Mouse (Mus musculus): ENCODE measurements at regions not wholly inside any gene's neighbourhood (a gene's known extent, or its start where the extent isn't known, plus 50 kb on each side); places are given as distances from the start of the nearest gene placed in this dataset.
A peak's percentile ranks its signal among the peaks of the same experiment; 100 is the strongest.

GRCm38 (mm10) chr7:136327281-136327680, 567.1 kb upstream of the Mgmt start:
- no peak overlapping the region for H3K27ac ChIP-seq
- H3K36me3 ChIP-seq (ENCODE audit: control insufficient read depth, insufficient read depth, low read length): no peaks in the 10 kb centered on the region
- peak; percentile 48 to 55 for DNase-seq
- no peak overlapping the region for H3K9ac ChIP-seq (ENCODE audit: low read depth, low read length)
- intact Hi-C loops (cut with DNase I): no loop called here
- TF ChIP-seq CTCF (IDR thresholded peaks at IDR 0.05) (no peak), EP300 (IDR thresholded peaks at IDR 0.05; ENCODE audit: insufficient read depth, low read depth, low read length) (no peak), POLR2A (IDR thresholded peaks at IDR 0.05; ENCODE audit: insufficient read depth, low read depth, low read length) (no peak)
- no peak overlapping the region for H3K4me3 ChIP-seq
- no peaks in the 10 kb centered on the region; the same call in 1 of the 2 replicates for H3K4me1 ChIP-seq (ENCODE audit: control insufficient read depth, insufficient read depth, low read length)
- no peaks in the 10 kb centered on the region for H3K27me3 ChIP-seq (ENCODE audit: control insufficient read depth, insufficient read depth, low read length)
- WGBS: 30% methylated on average over 4 of the region's 4 CpGs
- H3K79me2 ChIP-seq (replicated peaks; ENCODE audit: control insufficient read depth, insufficient read depth, low read length): no peaks in the 10 kb centered on the region

- no peak for TF ChIP-seq POLR2A (IDR thresholded peaks at IDR 0.05; ENCODE audit: insufficient read depth, low read depth, low read length)
- TF ChIP-seq CTCF (IDR thresholded peaks at IDR 0.05): no peak
- TF ChIP-seq EP300 (IDR thresholded peaks at IDR 0.05; ENCODE audit: insufficient read depth, low read depth, low read length): no peak
- Histone ChIP-seq H3K36me3 (ENCODE audit: control insufficient read depth, insufficient read depth, low read length) (no peaks in the 10 kb centered on the region), H3K27me3 (ENCODE audit: control insufficient read depth, insufficient read depth, low read length) (no peaks in the 10 kb centered on the region), H3K4me3 (no peak overlapping the region), H3K4me1 (ENCODE audit: control insufficient read depth, insufficient read depth, low read length) (no peaks in the 10 kb centered on the region; the same call in 1 of the 2 replicates), H3K79me2 (replicated peaks; ENCODE audit: control insufficient read depth, insufficient read depth, low read length) (no peaks in the 10 kb centered on the region), H3K9ac (ENCODE audit: low read depth, low read length) (no peak overlapping the region), H3K27ac (no peak overlapping the region)
- intact Hi-C loops (cut with DNase I): no loop called here
- no peak for DNase-seq
- WGBS: 98% methylated on average over 1 of the region's 1 CpGs
These were observed 564.0 kb upstream of the Mgmt start for GRCm38 (mm10) chr7:136330431-136330830.

- no peak for TF ChIP-seq CTCF (IDR thresholded peaks at IDR 0.05)
- no peak for TF ChIP-seq EP300 (IDR thresholded peaks at IDR 0.05; ENCODE audit: insufficient read depth, low read depth, low read length)
- TF ChIP-seq POLR2A (IDR thresholded peaks at IDR 0.05; ENCODE audit: insufficient read depth, low read depth, low read length): no peak
These were observed 561.6 kb upstream of the Mgmt start for GRCm38 (mm10) chr7:136332805-136333204.

GRCm38 (mm10) chr7:136341599-136342210, 552.7 kb upstream of the Mgmt start:
- no peak for TF ChIP-seq POLR2A (IDR thresholded peaks at IDR 0.05; ENCODE audit: insufficient read depth, low read depth, low read length)
- peaks cover 1% of the 10 kb centered on the region; the same call in 1 of the 2 replicates for H3K4me1 ChIP-seq (ENCODE audit: control insufficient read depth, insufficient read depth, low read length)
- no peaks in the 10 kb centered on the region for H3K79me2 ChIP-seq (replicated peaks; ENCODE audit: control insufficient read depth, insufficient read depth, low read length)
- H3K36me3 ChIP-seq (ENCODE audit: control insufficient read depth, insufficient read depth, low read length): no peaks in the 10 kb centered on the region
- H3K9ac ChIP-seq (ENCODE audit: low read depth, low read length): no peak overlapping the region
- intact Hi-C loops (cut with DNase I): no loop called here
- no peak overlapping the region for H3K4me3 ChIP-seq
- no peak overlapping the region for H3K27ac ChIP-seq
- no peak for DNase-seq
- 89% methylated on average over 16 of the region's 16 CpGs for WGBS
- no peaks in the 10 kb centered on the region for H3K27me3 ChIP-seq (ENCODE audit: control insufficient read depth, insufficient read depth, low read length)

More at GRCm38 (mm10) chr7:136332805-136333204, 561.6 kb upstream of the Mgmt start:
- Histone ChIP-seq H3K27me3 (ENCODE audit: control insufficient read depth, insufficient read depth, low read length) (no peaks in the 10 kb centered on the region), H3K36me3 (ENCODE audit: control insufficient read depth, insufficient read depth, low read length) (no peaks in the 10 kb centered on the region), H3K4me1 (ENCODE audit: control insufficient read depth, insufficient read depth, low read length) (no peaks in the 10 kb centered on the region), H3K4me3 (no peak overlapping the region), H3K9ac (ENCODE audit: low read depth, low read length) (no peak overlapping the region), H3K79me2 (replicated peaks; ENCODE audit: control insufficient read depth, insufficient read depth, low read length) (no peaks in the 10 kb centered on the region), H3K27ac (no peak overlapping the region)
- no peak for DNase-seq
- 69% methylated on average over 4 of the region's 4 CpGs for WGBS
- intact Hi-C loops (cut with DNase I): no loop called here

GRCm38 (mm10) chr7:136342211-136342799, 552.1 kb upstream of the Mgmt start:
- Histone ChIP-seq H3K4me3 (no peak overlapping the region), H3K4me1 (ENCODE audit: control insufficient read depth, insufficient read depth, low read length) (peaks cover 1% of the 10 kb centered on the region; the same call in 1 of the 2 replicates), H3K9ac (ENCODE audit: low read depth, low read length) (no peak overlapping the region), H3K79me2 (replicated peaks; ENCODE audit: control insufficient read depth, insufficient read depth, low read length) (no peaks in the 10 kb centered on the region), H3K27me3 (ENCODE audit: control insufficient read depth, insufficient read depth, low read length) (no peaks in the 10 kb centered on the region), H3K36me3 (ENCODE audit: control insufficient read depth, insufficient read depth, low read length) (no peaks in the 10 kb centered on the region), H3K27ac (no peak overlapping the region)
- intact Hi-C loops (cut with DNase I): no loop called here
- DNase-seq: no peak
- WGBS: 70% methylated on average over 10 of the region's 10 CpGs
- TF ChIP-seq EP300 (IDR thresholded peaks at IDR 0.05; ENCODE audit: insufficient read depth, low read depth, low read length): no peak

GRCm38 (mm10) chr7:136342822-136343221, 551.6 kb upstream of the Mgmt start:
- intact Hi-C loops (cut with DNase I): no loop called here
- no peak overlapping the region for H3K27ac ChIP-seq
- H3K27me3 ChIP-seq (ENCODE audit: control insufficient read depth, insufficient read depth, low read length): no peaks in the 10 kb centered on the region
- peaks cover 1% of the 10 kb centered on the region; the same call in 1 of the 2 replicates for H3K4me1 ChIP-seq (ENCODE audit: control insufficient read depth, insufficient read depth, low read length)
- no peak for TF ChIP-seq CTCF (IDR thresholded peaks at IDR 0.05)
- DNase-seq: peak in 1 of 2 experiments; percentile 15
- no peak overlapping the region for H3K4me3 ChIP-seq
- 21% methylated on average over 8 of the region's 8 CpGs for WGBS
- H3K36me3 ChIP-seq (ENCODE audit: control insufficient read depth, insufficient read depth, low read length): no peaks in the 10 kb centered on the region
- H3K9ac ChIP-seq (ENCODE audit: low read depth, low read length): no peak overlapping the region
- H3K79me2 ChIP-seq (replicated peaks; ENCODE audit: control insufficient read depth, insufficient read depth, low read length): no peaks in the 10 kb centered on the region
